ENCODE assay signal across 13 mouse cellular contexts in the genomic region with DNA sequence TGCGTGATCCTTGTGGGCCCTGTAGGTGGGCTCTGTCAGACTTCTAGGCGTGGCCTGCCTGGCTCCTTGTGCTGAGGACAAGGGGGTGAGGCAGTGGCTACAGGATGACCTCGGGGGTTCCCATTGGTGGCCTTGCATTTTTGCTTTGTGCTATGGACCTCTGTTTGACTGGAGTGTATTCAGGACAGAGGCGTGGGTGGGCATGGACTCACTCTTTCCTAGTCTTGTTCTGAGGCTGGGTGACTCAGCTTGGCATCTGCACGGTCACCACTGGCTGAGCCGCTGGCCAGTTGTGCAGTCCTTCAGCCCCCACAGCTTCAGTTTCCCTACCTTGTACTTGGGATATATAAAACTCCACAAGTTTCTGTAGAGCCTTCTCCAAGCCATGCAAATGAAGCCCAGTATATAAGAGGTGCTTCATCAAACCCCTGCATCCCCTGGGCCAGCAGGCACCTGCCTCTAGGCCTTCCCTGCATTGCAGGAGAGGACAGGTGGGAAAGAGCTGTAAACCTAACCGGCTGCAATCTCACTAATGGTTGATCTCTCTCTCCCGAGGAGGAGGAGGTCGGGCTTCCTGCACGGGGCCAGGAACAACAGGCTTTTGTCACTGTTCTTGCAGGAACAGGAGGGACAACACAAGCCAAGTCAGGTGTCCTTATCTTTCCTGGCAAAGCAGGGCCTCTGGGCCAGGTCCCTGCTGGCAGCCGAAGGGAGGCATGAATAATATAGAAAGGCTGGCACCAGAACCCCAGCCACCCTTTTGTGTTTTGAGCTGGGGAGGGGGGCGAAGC. TPM values are rescaled to one million over a fixed set of nuclear protein-coding genes. Genes with fewer than 3 reads are reported as not detected.
A peak's percentile ranks its signal among the peaks of the same experiment; 100 is the strongest.
DNase-seq lines count a peak whose midpoint lies in the region; ATAC-seq and TF ChIP-seq lines count a peak whose summit lies in the region.
"Had no signal": no experiment of that assay in that cellular context is flagged by ENCODE, and none has a peak within 500 bp of the region (broad histone marks: within the 10 kb centered on the region; RNA-seq: fewer than 3 reads in every experiment).

No protein-coding gene starts in this region.

- H3K4me1 ChIP-seq in embryonic fibroblast, embryonic 13.5 days (ENCODE audit: control insufficient read depth, insufficient read depth, low read length): peaks cover 39% of the 10 kb centered on the region
- no peaks in the 10 kb centered on the region for H3K4me1 ChIP-seq in liver, embryonic 11.5 days (replicated peaks; ENCODE audit: control insufficient read depth, insufficient read depth, low read length)

- DNase-seq in cerebellum, adult 9-11 months: peak; percentile 47
- DNase-seq in cerebellum, adult 8-10 months: no peak
- peak; percentile 75 for DNase-seq in 3134 (ENCODE audit: extremely low read depth, insufficient read length, low spot score)
- DNase-seq in heart, postnatal 4 days: peak; percentile 49
- DNase-seq in liver, embryonic 11.5 days (ENCODE audit: low spot score): no peak
- no peak for DNase-seq in frontal cortex, postnatal 14 days (ENCODE audit: low spot score in 2 of 2)
- DNase-seq: kidney, postnatal 4 days; liver, postnatal 0 days had no signal

- H3K4me3 ChIP-seq in embryonic fibroblast, embryonic 13.5 days (ENCODE audit: insufficient read depth, low read length): no peak overlapping the region
- H3K4me3 ChIP-seq in liver, embryonic 11.5 days (ENCODE audit: low read depth, low read length): no peak overlapping the region
- H3K4me3 ChIP-seq: forebrain, embryonic 15.5 days had no signal

- ATAC-seq in liver, embryonic 11.5 days (replicated peaks; ENCODE audit: low FRiP score): no peak
- ATAC-seq in CD4-positive, CD25-positive, alpha-beta regulatory T cell, adult 4 months: no peak
- ATAC-seq: forebrain, embryonic 15.5 days; liver, postnatal 0 days; midbrain, embryonic 16.5 days had no signal

- 69% methylated on average over 12 of the region's 12 CpGs for WGBS in liver, embryonic 11.5 days

- H3K27me3 ChIP-seq in liver, embryonic 11.5 days (replicated peaks; ENCODE audit: control insufficient read depth, insufficient read depth, low read length): no peaks in the 10 kb centered on the region
- H3K27me3 ChIP-seq: forebrain, embryonic 15.5 days had no signal

- no peak for TF ChIP-seq CTCF in embryonic fibroblast, embryonic 13.5 days (IDR thresholded peaks at IDR 0.05; ENCODE audit: borderline replicate concordance, insufficient read depth, low read length)

- H3K9me3 ChIP-seq in liver, embryonic 11.5 days (ENCODE audit: control insufficient read depth, low read length): no peaks in the 10 kb centered on the region
- H3K9me3 ChIP-seq: forebrain, embryonic 15.5 days had no signal

- no peaks in the 10 kb centered on the region for H3K36me3 ChIP-seq in liver, embryonic 11.5 days (ENCODE audit: control insufficient read depth, insufficient read depth, low read length)
- H3K36me3 ChIP-seq: forebrain, embryonic 15.5 days had no signal

- H3K9ac ChIP-seq in liver, embryonic 11.5 days (ENCODE audit: low read depth, low read length): no peak overlapping the region
- H3K9ac ChIP-seq: forebrain, embryonic 15.5 days; liver, postnatal 0 days had no signal

- TF ChIP-seq POLR2A in embryonic fibroblast, embryonic 13.5 days (IDR thresholded peaks at IDR 0.05; ENCODE audit: low read depth, low read length): no peak

- H3K27ac ChIP-seq in embryonic fibroblast, embryonic 13.5 days (ENCODE audit: insufficient read depth, low read length): peak overlapping the region; percentile 81
- H3K27ac ChIP-seq in liver, embryonic 11.5 days (ENCODE audit: low read depth, low read length): no peak overlapping the region
- H3K27ac ChIP-seq: forebrain, embryonic 15.5 days had no signal

- H3K4me2 ChIP-seq in liver, embryonic 11.5 days: no peak overlapping the region
- H3K4me2 ChIP-seq: forebrain, embryonic 15.5 days had no signal

RNA-seq across cellular contexts. Expression of a gene that starts 21.7 kb away (rescaled TPM):
- polyA plus RNA-seq in embryonic fibroblast, embryonic 13.5 days (2011; ENCODE audit: insufficient read length, low read depth, missing spikeins): 40.5 and 48.0 TPM in 2 replicates
- 10 to 100 TPM; 78.1 to 80.5 TPM for total RNA-seq in heart, postnatal 4 days (2021)
- polyA plus RNA-seq in liver, embryonic 11.5 days (2014; fragmentation: Nextera tagmentation; extraction: Ambion mirVana): 14.8 and 18.3 TPM in 2 replicates
- under 1 TPM in 1 of 2 experiments, not detected in 1; 0.32 TPM for polyA plus RNA-seq in CD4-positive, CD25-positive, alpha-beta regulatory T cell, adult 4 months (2017; shearing (Covaris generic))
- total RNA-seq: hematopoietic stem cell, adult 5-6 weeks had no signal

RNA-seq across cellular contexts. Expression of a gene that starts 58.3 kb away (rescaled TPM):
- polyA plus RNA-seq in embryonic fibroblast, embryonic 13.5 days (2011; ENCODE audit: insufficient read length, low read depth, missing spikeins): 1.8 and 3.4 TPM in 2 replicates
- total RNA-seq in heart, postnatal 4 days (2021): 1 to 10 TPM; 2.5 to 3.3 TPM
- 1.0 and 2.2 TPM in 2 replicates for polyA plus RNA-seq in liver, embryonic 11.5 days (2014; fragmentation: Nextera tagmentation; extraction: Ambion mirVana)
- not detected for polyA plus RNA-seq in CD4-positive, CD25-positive, alpha-beta regulatory T cell, adult 4 months (2017; shearing (Covaris generic))

Comparison
In these comparisons a context has a peak if more than half of its experiments do, and no peak if none do; other contexts are left out.
1. DNase-seq: peak in cerebellum, adult 9-11 months (single experiment), 3134 (single experiment) and heart, postnatal 4 days (single experiment); none in cerebellum, adult 8-10 months (single experiment), liver, embryonic 11.5 days (single experiment) and frontal cortex, postnatal 14 days (0 of 2).
2. RNA of a gene that starts 21.7 kb away (polyA plus RNA-seq): 40.5 to 48.0 TPM in embryonic fibroblast, embryonic 13.5 days and 14.8 to 18.3 TPM in liver, embryonic 11.5 days; 0.32 TPM in CD4-positive, CD25-positive, alpha-beta regulatory T cell, adult 4 months; every median in the first group is over 10 times any median in the second.